Mouse (Mus musculus): ENCODE results near the gene Mlf2. TPM values are rescaled to one million over a fixed set of nuclear protein-coding genes. Genes with fewer than 3 reads are reported as not detected.
A peak's percentile ranks its signal among the peaks of the same experiment; 100 is the strongest.

The Mlf2 gene
- polyA plus RNA-seq, 1 experiment from 2014 or later, result 406 TPM

DNA sequence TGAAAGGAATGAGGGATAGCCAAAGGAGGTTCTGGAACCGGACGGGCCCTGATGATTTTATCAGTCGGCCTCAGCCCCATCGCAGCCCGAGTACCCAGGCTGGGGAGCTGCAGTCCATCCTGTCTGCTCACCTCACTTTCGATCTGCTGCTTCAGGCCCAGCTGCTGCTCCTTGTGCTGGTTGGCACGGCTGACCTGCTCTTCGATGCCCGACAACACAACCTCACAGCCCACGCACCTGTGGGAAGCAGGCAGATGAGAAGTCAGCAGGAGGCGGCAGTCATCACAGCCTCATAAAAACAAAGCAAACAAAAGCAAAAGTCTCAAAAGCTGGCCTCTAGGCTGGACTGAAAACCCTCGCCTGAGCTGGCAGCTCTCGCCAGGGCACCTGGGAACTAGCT, 28.8 kb downstream of the Mlf2 start:
- H3K36me3 ChIP-seq (ENCODE audit: control insufficient read depth, insufficient read depth, low read length), result peaks cover 10% of the 10 kb centered on the region
- H3K4me1 ChIP-seq (ENCODE audit: control insufficient read depth, insufficient read depth, low read length), result peaks cover 5% of the 10 kb centered on the region
- DNase-seq (ENCODE audit: low spot score) (no peak), ATAC-seq (ENCODE audit: insufficient number of reproducible peaks, low FRiP score, low TSS enrichment, low read depth) (no peak)
- H3K27ac ChIP-seq (replicated peaks; ENCODE audit: low read depth, low read length), result no peak overlapping the region
- no peak overlapping the region for H3K4me3 ChIP-seq (ENCODE audit: low read depth, low read length)
- WGBS, result 91% methylated on average over 13 of the region's 13 CpGs
- H3K27me3 ChIP-seq (ENCODE audit: control insufficient read depth, insufficient read depth, low read length), result no peaks in the 10 kb centered on the region
- H3K9me3 ChIP-seq (ENCODE audit: control insufficient read depth, low read length), result no peaks in the 10 kb centered on the region
- H3K9ac ChIP-seq (ENCODE audit: low read length), result no peak overlapping the region
- no peak overlapping the region for H3K4me2 ChIP-seq (ENCODE audit: low read depth, severe bottlenecking)

DNA sequence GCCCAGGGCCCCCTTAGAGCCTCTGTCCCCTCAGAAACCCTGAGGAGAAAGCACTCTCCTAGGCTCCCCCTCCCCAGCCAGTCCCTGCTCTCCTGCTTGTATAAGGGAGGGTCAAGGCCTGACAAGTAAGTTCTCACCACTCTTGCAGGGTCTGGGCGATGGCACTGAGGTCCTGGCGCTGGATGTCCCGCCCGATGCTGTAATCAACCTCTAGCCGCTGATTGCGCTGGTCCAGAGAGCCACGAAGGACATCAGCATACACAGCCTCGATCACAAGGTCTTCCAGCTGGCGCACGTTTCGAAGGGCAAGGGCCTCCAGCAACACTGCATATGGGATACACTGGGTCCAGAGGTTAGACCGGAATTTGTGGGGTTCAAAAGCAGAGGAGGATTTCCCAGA, 29.8 kb downstream of the Mlf2 start:
- WGBS, result 92% methylated on average over 12 of the region's 12 CpGs
- H3K9ac ChIP-seq (ENCODE audit: low read length), result no peak overlapping the region

DNA sequence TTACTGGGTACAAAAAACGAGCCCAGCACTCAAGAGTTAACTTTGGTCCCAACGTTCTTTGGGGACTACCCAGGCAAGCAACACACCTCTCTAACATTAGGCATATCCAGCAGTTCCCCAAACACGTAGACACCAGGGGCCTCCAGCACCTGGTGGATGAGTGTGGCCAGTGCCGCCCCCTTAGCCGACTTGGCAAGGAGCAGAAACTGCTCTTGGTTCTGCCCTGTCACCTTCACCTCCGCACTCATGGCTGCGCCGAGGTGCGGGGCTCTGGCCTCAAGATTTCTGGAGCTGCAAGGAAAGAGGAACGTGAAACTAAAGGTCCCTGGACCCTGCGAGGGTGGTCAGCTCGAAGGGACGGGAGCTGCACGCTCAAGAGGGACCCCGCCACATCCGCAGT, 33.5 kb downstream of the Mlf2 start:
- Histone ChIP-seq H3K9ac (ENCODE audit: low read length) (peak overlapping the region; percentile 95), H3K9me3 (ENCODE audit: control insufficient read depth, low read length) (0 out of 2 replicates have a peak, but pooled peaks cover 7% of the 10 kb centered on the region), H3K36me3 (ENCODE audit: control insufficient read depth, insufficient read depth, low read length) (peaks cover 5% of the 10 kb centered on the region), H3K4me1 (ENCODE audit: control insufficient read depth, insufficient read depth, low read length) (peaks cover 5% of the 10 kb centered on the region), H3K4me2 (ENCODE audit: low read depth, severe bottlenecking) (peak overlapping the region; percentile 86), H3K4me3 (ENCODE audit: low read depth, low read length) (peak overlapping the region; percentile 74), H3K27me3 (ENCODE audit: control insufficient read depth, insufficient read depth, low read length) (no peaks in the 10 kb centered on the region), H3K27ac (replicated peaks; ENCODE audit: low read depth, low read length) (peak overlapping the region; percentile 70; the same call in 1 of the 2 replicates)
- DNase-seq (ENCODE audit: low spot score) (no peak), ATAC-seq (ENCODE audit: insufficient number of reproducible peaks, low FRiP score, low TSS enrichment, low read depth) (peak; percentile 1; the same call in 1 of the 2 replicates)
- 47% methylated on average over 16 of the region's 16 CpGs for WGBS

More for the DNA sequence above, 29.8 kb downstream of the Mlf2 start:
- Histone ChIP-seq H3K4me1 (ENCODE audit: control insufficient read depth, insufficient read depth, low read length) (peaks cover 5% of the 10 kb centered on the region), H3K36me3 (ENCODE audit: control insufficient read depth, insufficient read depth, low read length) (peaks cover 10% of the 10 kb centered on the region), H3K27me3 (ENCODE audit: control insufficient read depth, insufficient read depth, low read length) (no peaks in the 10 kb centered on the region), H3K9me3 (ENCODE audit: control insufficient read depth, low read length) (no peaks in the 10 kb centered on the region), H3K4me3 (ENCODE audit: low read depth, low read length) (no peak overlapping the region), H3K4me2 (ENCODE audit: low read depth, severe bottlenecking) (no peak overlapping the region), H3K27ac (replicated peaks; ENCODE audit: low read depth, low read length) (no peak overlapping the region)
- ATAC-seq (ENCODE audit: insufficient number of reproducible peaks, low FRiP score, low TSS enrichment, low read depth) (no peak), DNase-seq (ENCODE audit: low spot score) (no peak)

DNA sequence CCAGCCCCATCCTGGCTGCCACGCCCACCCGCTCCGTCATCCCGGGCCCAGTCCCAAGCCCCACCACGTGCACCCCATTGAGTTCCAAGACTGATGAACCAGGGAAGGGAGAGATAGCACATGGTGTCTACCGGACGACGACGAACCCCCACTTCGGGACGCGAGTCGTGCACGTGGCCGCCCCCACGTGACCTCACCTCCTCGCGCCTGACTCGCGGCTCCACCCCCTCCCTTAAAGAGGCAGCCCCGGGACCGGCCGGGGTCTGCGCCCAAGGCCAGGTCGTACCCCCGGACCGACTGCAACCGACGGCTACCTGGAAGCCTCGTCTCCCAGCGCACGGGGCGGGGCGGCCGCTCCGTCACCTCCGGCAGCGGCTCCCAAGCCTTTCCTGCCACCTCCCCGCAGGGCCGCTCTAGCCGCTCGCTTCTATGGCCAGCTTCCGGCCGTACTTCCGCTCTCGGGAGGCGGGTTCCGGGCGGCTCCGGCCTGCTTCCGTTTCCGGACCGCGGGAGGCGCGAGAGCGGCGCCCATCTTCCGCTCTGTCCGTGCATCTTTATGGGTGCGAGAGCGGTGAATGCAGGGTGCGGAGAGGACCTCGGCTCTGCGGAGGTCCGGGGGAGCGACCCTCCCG, 34.0 kb downstream of the Mlf2 start, which contains the start of gene Cops7a:
Gene Cops7a, minus strand, starts transcription at position 451 of the 632 bp plus-strand sequence.
- H3K4me3 ChIP-seq (ENCODE audit: low read depth, low read length), result peak within 1 kb of the TSS; percentile 74
- 0 out of 2 replicates have a peak, but pooled peaks cover 7% of the 10 kb centered on the region for H3K9me3 ChIP-seq (ENCODE audit: control insufficient read depth, low read length)
- H3K4me1 ChIP-seq (ENCODE audit: control insufficient read depth, insufficient read depth, low read length), result peaks cover 5% of the 10 kb centered on the region
- H3K4me2 ChIP-seq (ENCODE audit: low read depth, severe bottlenecking), result peak within 1 kb of the TSS; percentile 86
- H3K27me3 ChIP-seq (ENCODE audit: control insufficient read depth, insufficient read depth, low read length), result no peaks in the 10 kb centered on the region
- peak; percentile 89 for ATAC-seq (ENCODE audit: insufficient number of reproducible peaks, low FRiP score, low TSS enrichment, low read depth)
- peaks cover 2% of the 10 kb centered on the region; the same call in 1 of the 2 replicates for H3K36me3 ChIP-seq (ENCODE audit: control insufficient read depth, insufficient read depth, low read length)
- WGBS, result under 1% methylated on average over 68 of the region's 68 CpGs
- H3K9ac ChIP-seq (ENCODE audit: low read length), result peak within 1 kb of the TSS; percentile 95
- DNase-seq (ENCODE audit: low spot score), result peak; percentile 97
- peak within 1 kb of the TSS; percentile 70; the same call in 1 of the 2 replicates for H3K27ac ChIP-seq (replicated peaks; ENCODE audit: low read depth, low read length)

DNA sequence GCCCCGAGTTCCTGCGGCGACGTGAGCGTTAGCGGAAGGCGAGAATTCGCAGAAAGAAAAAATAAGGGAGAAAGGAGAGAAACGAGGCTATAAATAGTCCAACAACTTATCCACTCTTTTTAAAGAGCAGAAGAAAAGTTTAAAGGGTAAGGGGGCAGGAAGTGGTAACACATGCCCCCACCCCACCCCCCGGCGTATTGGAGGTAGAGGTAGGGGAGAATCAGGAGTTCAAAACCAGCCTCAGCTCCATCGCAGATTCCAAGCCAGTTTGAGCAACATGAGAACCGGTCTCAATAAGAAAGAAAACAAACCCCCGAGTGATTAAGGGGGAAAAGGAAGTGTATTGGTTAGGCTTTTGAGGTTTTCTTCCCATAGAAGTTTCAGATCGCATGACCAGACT, 34.6 kb downstream of the Mlf2 start:
- no peaks in the 10 kb centered on the region; the same call in 1 of the 2 replicates for H3K36me3 ChIP-seq (ENCODE audit: control insufficient read depth, insufficient read depth, low read length)
- DNase-seq (ENCODE audit: low spot score) (no peak), ATAC-seq (ENCODE audit: insufficient number of reproducible peaks, low FRiP score, low TSS enrichment, low read depth) (no peak)
- 0 out of 2 replicates have a peak, but pooled peaks cover 7% of the 10 kb centered on the region for H3K9me3 ChIP-seq (ENCODE audit: control insufficient read depth, low read length)
- H3K27me3 ChIP-seq (ENCODE audit: control insufficient read depth, insufficient read depth, low read length), result no peaks in the 10 kb centered on the region
- WGBS, result 16% methylated on average over 15 of the region's 15 CpGs
- peaks cover 5% of the 10 kb centered on the region for H3K4me1 ChIP-seq (ENCODE audit: control insufficient read depth, insufficient read depth, low read length)
- peak overlapping the region; percentile 70; the same call in 1 of the 2 replicates for H3K27ac ChIP-seq (replicated peaks; ENCODE audit: low read depth, low read length)
- peak overlapping the region; percentile 95 for H3K9ac ChIP-seq (ENCODE audit: low read length)
- peak overlapping the region; percentile 74 for H3K4me3 ChIP-seq (ENCODE audit: low read depth, low read length)
- H3K4me2 ChIP-seq (ENCODE audit: low read depth, severe bottlenecking), result peak overlapping the region; percentile 86

DNA sequence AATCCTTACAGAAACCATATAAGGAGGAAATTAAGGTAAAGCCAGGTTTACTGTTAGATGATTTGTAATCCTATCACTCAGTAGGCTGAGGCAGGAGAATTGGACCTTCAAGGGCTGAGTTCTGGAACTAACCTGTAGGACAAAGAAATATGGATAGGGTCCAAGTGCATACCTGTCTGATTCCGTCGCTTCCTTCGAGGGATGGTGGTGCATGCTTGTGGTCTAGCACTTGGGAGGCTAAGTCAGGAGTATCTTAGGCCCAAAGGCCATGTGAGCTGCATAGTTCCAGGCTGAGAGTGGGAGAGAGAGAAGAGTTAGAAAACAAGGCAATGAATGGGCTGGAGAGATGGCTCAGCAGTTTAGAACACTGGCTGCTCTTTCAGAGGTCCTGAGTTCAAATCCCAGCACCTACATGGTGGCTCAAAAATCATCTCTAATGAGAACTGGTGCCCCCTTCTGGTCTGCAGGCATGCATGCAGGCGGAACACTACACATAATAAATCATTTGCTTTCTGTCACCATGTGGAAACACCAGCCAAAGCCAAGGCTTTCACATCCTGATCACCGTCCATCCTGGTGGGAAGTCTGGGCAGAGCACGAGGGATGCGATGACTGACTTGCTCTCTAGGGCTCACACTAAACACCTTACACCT, 35.4 kb downstream of the Mlf2 start:
- Histone ChIP-seq H3K36me3 (ENCODE audit: control insufficient read depth, insufficient read depth, low read length) (no peaks in the 10 kb centered on the region; the same call in 1 of the 2 replicates), H3K4me3 (ENCODE audit: low read depth, low read length) (0 out of 2 replicates have a peak overlapping the region, but pooled peaks have one; percentile 74), H3K4me1 (ENCODE audit: control insufficient read depth, insufficient read depth, low read length) (peaks cover 5% of the 10 kb centered on the region), H3K9me3 (ENCODE audit: control insufficient read depth, low read length) (0 out of 2 replicates have a peak, but pooled peaks cover 7% of the 10 kb centered on the region), H3K9ac (ENCODE audit: low read length) (no peak overlapping the region), H3K27ac (replicated peaks; ENCODE audit: low read depth, low read length) (no peak overlapping the region), H3K4me2 (ENCODE audit: low read depth, severe bottlenecking) (peak overlapping the region; percentile 86), H3K27me3 (ENCODE audit: control insufficient read depth, insufficient read depth, low read length) (no peaks in the 10 kb centered on the region)
- DNase-seq (ENCODE audit: low spot score), result peak; percentile 27
- no peak for ATAC-seq (ENCODE audit: insufficient number of reproducible peaks, low FRiP score, low TSS enrichment, low read depth)
- 96% methylated on average over 7 of the region's 7 CpGs for WGBS

DNA sequence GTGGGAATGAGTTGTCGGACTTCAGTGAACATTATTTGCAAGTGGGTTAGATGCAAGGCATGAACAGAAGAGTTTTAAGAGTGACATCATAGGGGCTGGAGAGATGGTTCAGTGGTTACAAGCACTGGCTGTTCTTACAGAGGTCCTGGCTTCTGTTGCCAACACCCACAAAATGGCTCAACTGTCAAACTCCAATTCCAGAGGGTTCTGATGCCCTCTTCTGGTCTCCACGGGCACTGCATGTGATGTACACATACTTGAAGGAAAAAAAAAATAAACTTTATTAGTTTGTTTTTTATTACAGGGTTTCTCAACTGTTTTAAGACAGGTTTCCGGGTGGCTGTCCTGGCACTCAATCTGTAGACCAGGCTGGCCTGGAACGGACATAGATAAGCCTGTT, 36.6 kb downstream of the Mlf2 start:
- H3K9ac ChIP-seq (ENCODE audit: low read length), result no peak overlapping the region
- ATAC-seq (ENCODE audit: insufficient number of reproducible peaks, low FRiP score, low TSS enrichment, low read depth) (no peak), DNase-seq (ENCODE audit: low spot score) (peak; percentile 72)
- peaks cover 5% of the 10 kb centered on the region for H3K4me1 ChIP-seq (ENCODE audit: control insufficient read depth, insufficient read depth, low read length)
- no peak overlapping the region for H3K27ac ChIP-seq (replicated peaks; ENCODE audit: low read depth, low read length)
- H3K9me3 ChIP-seq (ENCODE audit: control insufficient read depth, low read length), result 0 out of 2 replicates have a peak, but pooled peaks cover 7% of the 10 kb centered on the region
- 73% methylated on average over 4 of the region's 4 CpGs for WGBS
- no peaks in the 10 kb centered on the region for H3K36me3 ChIP-seq (ENCODE audit: control insufficient read depth, insufficient read depth, low read length)
- no peak overlapping the region for H3K4me3 ChIP-seq (ENCODE audit: low read depth, low read length)
- no peaks in the 10 kb centered on the region for H3K27me3 ChIP-seq (ENCODE audit: control insufficient read depth, insufficient read depth, low read length)
- H3K4me2 ChIP-seq (ENCODE audit: low read depth, severe bottlenecking), result no peak overlapping the region

Measured in limb, embryonic 11.5 days (tissue).